Mouse (Mus musculus) 416B (cell line): ENCODE results near the gene Psma5.

Source experiments
- DNase-seq: peaks from one replicate; pipeline ENCODE4 v3.0.0; 2011; ENCODE audit warnings: low read depth

The Psma5 gene

GRCm38 (mm10) chr3:108282401-108283240, 25.9 kb downstream of the Psma5 start:
- peak; percentile 86 for DNase-seq

- DNase-seq: peak; percentile 47
Measured at GRCm38 (mm10) chr3:108283241-108283561, 26.5 kb downstream of the Psma5 start.

GRCm38 (mm10) chr3:108283781-108284601, 27.3 kb downstream of the Psma5 start, which contains the start of gene Sort1:
Gene Sort1, plus strand, starts transcription at chr3:108284082.
- peak; percentile 89 for DNase-seq

GRCm38 (mm10) chr3:108285078-108285711, 28.5 kb downstream of the Psma5 start:
- DNase-seq: no peak

- no peak for DNase-seq
Measured at GRCm38 (mm10) chr3:108286671-108287439, 30.1 kb downstream of the Psma5 start.

GRCm38 (mm10) chr3:108287811-108288805, 31.4 kb downstream of the Psma5 start:
- no peak for DNase-seq

GRCm38 (mm10) chr3:108289311-108290130, 32.8 kb downstream of the Psma5 start:
- no peak for DNase-seq

- no peak for DNase-seq
Measured at GRCm38 (mm10) chr3:108291036-108291799, 34.5 kb downstream of the Psma5 start.

GRCm38 (mm10) chr3:108294398-108294797, 37.7 kb downstream of the Psma5 start:
- DNase-seq: no peak

- peak; percentile 58 for DNase-seq
Measured at GRCm38 (mm10) chr3:108295379-108296219, 38.9 kb downstream of the Psma5 start.

- peak; percentile 87 for DNase-seq
Measured at GRCm38 (mm10) chr3:108296220-108297049, 39.7 kb downstream of the Psma5 start.

GRCm38 (mm10) chr3:108297050-108297419, 40.3 kb downstream of the Psma5 start:
- DNase-seq: no peak

GRCm38 (mm10) chr3:108297603-108298553, 41.2 kb downstream of the Psma5 start:
- peak; percentile 70 for DNase-seq

GRCm38 (mm10) chr3:108300455-108301030, 43.8 kb downstream of the Psma5 start:
- DNase-seq: no peak

- no peak for DNase-seq
Measured at GRCm38 (mm10) chr3:108303683-108304082, 47.0 kb downstream of the Psma5 start.

- no peak for DNase-seq
Measured at GRCm38 (mm10) chr3:108304747-108305146, 48.0 kb downstream of the Psma5 start.
